Mouse (Mus musculus) liver, embryonic 14.5 days (tissue): ENCODE data around the gene Itga3.

Experiments used
- CTCF ChIP-seq: IDR thresholded peaks from 2 replicates; pipeline ENCODE4 v1.5.1; 2016; ENCODE audit warnings: antibody characterized with exemption, low read depth, control low read depth
- EP300 ChIP-seq: IDR thresholded peaks from 2 replicates; pipeline ENCODE4 v1.6.1; 2016; ENCODE audit warnings: antibody characterized with exemption, low read depth

DNA sequence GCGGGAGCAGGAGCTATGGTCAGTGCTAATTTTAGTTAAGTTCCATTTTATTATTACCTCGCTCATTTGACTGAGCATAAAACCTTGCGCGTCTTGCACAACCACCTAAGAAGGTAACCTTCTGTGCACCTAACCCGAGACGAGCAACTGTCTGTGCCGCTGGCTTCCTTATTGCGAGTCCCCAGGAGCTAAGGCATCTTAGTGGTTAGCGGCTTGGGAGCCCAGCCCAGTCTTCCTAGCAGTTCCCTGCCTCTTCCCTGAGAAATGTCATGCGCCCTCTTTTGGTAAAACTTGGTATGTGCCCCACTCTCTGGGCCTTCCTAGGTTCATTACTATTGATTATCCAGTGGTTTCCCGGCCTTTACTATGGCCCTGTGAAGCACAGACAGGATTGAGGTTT is 34.5 kb downstream of the Itga3 start:
- TF ChIP-seq CTCF (peak; percentile 93), EP300 (no peak)
